Mouse (Mus musculus): ENCODE measurements around the gene Pxylp1. TPM values are rescaled to one million over a fixed set of nuclear protein-coding genes. Genes with fewer than 3 reads are reported as not detected.

Pxylp1 gene
- total RNA-seq, 2 experiments from 2014 or later, result 19.4 to 21.3 TPM

GRCm38 (mm10) chr9:96891341-96892330 lies 833 bp downstream of the Pxylp1 start:
- DNase-seq (ENCODE audit: low spot score in 2 of 2), result no peak

DNA sequence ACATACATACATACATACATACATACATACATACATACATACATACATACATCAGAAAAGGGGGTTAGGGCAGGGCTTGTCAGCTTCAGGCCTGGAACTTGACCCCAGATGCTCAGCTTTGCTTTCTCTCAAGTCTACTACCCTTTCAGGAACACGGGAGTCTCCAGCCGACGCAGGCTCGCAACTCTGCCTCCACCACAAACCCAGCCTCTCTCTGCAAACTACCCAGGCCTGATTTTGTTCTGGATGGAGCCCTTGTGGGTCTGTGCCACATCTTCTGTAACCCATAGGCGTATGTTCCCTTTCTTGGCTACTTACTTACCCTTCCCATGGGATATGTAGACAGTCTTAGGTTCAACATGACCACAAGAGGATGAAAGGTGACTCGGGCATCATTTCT lies 1.7 kb downstream of the Pxylp1 start:
- no peak for DNase-seq (ENCODE audit: low spot score in 2 of 2)

DNA sequence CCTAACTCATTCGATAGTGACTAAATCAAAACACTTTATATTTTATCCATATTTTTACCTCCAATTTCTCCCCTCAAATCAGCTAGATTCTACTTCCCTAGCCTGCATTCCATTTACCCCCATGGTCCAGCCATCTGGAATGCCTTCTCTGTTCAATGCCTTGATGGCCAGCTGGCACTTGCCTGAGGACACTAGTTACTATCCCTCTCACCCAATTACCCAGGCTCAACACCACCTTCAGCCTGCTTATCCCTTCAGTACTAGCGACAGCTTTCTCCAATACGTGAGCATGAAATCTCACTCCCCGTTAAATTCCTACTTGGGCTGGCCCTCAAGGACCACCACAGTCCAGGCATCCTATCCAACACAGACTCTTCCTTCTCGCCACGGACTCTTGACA lies 2.2 kb downstream of the Pxylp1 start:
- DNase-seq (ENCODE audit: low spot score in 2 of 2), result no peak

DNA sequence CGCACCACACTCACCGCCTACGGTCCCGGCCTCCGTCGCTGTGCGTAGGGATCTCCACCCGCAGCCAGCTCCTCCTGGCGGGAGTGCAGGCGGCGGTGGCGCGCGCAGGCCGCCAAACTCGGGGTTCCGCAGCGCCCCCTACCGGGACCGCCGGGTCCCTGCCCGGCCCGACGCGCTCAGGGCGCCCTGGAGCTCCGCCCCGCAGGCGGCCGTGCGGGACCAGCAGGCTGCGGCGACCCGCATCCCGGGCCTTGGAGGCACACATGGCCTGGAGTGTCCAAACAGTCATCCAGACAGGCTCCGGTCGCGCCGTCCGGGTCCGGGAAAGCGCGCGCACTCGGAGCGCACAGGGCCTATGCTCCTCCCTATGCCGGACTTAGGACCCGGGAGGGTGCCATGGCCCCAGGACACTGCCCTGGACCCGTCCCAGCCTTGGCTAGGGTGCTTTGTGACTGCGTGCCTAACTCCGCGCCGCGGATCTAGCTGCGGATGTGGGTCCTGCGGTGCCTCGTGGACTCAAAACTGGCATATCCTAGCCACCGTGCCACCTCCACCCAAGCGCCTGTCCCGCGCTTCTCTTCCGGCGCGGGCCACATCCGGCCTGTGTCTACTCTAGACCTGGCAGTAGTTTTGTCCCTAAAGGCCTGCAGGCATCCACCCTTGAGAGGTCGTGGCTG lies 3.0 kb downstream of the Pxylp1 start:
- DNase-seq (ENCODE audit: low spot score in 2 of 2), result peak; percentile 83 to 90

- peak; percentile 36 to 50 for DNase-seq (ENCODE audit: low spot score in 2 of 2)
Measured at GRCm38 (mm10) chr9:96888742-96889344, 3.6 kb downstream of the Pxylp1 start.

GRCm38 (mm10) chr9:96887954-96888353 lies 4.5 kb downstream of the Pxylp1 start:
- no peak for DNase-seq (ENCODE audit: low spot score in 2 of 2)

DNA sequence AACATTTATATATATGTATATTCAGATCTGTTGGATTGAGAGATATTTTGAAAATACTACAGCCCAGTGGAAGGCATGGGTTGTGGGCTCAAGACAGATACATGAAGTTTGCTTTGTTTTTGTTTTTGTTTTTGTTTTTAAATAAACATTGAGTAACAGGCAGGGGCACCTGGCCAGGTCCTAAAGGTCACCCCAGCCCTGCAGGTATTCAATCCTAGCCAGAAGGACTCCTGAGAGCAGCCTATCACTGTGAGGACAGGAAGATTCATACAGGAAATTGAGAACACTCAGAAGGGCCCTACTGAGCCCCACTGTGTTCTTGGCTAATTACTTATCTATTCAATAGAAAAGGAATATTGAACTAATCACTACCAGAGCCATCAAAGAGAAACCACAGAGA lies 5.0 kb downstream of the Pxylp1 start:
- DNase-seq (ENCODE audit: low spot score in 2 of 2), result no peak

- DNase-seq (ENCODE audit: low spot score in 2 of 2), result no peak
Measured at GRCm38 (mm10) chr9:96885781-96886180, 6.7 kb downstream of the Pxylp1 start.

DNA sequence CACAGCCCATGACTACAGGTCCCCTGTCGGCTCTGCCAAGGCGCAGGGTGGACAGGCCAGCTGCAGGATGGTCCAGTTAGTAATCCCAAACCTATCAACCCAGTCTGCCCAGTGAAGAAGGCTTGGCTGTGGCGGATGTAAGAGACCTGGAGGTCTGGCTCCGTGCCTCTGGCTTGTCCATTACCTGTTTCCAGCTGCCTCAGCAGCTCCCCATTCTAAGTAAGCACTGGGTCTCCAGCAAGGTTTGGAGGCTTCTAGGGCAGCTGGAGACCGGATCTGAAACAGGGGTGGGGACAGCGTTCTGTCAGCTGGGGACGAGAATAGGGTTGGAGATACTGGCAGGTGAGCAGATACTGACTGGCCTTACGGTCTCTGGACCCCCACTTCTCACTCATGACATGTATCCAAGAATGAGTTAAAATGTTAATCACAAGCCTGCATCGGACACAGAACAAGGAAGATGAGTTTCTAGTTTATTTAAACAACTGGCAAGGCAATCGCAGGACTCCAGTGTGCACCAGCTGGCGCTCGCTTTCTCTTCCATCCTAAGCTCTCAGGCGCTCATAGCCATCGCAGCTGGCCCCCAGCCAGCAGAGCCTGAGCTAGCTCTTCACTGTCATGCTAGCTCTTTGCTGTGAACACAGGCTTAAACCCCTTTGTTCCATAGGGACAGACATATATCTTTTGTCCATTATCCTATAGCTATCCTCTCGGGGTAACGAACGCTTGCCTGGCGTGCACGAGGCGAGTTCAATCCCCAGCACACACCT lies 9.8 kb downstream of the Pxylp1 start:
- DNase-seq (ENCODE audit: low spot score in 2 of 2), result no peak

- DNase-seq (ENCODE audit: low spot score in 2 of 2), result no peak
Measured at GRCm38 (mm10) chr9:96881901-96882300, 10.6 kb downstream of the Pxylp1 start.

- no peak for DNase-seq (ENCODE audit: low spot score in 2 of 2)
Measured at GRCm38 (mm10) chr9:96879024-96879423, 13.4 kb downstream of the Pxylp1 start.

GRCm38 (mm10) chr9:96878464-96878863 lies 14.0 kb downstream of the Pxylp1 start:
- no peak for DNase-seq (ENCODE audit: low spot score in 2 of 2)

DNA sequence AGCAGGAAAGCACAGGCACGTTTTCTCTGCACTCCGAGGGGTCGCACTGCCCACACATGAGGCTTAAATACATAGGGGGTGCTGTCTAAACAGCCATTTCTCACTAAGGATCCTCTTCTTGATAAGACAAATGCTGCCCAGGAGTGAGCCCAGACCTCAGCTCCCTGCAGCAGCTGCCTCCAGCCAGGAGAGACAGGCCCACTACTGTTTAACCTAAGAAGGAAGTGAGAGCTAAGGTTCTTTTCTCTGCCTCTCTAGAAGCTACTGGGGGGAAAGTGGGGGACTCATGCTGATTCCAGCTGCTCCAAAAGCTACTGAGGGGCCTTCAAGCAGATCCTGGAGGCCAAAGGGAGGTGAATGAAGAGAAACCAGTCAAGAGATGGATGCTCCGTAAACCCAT lies 16.8 kb downstream of the Pxylp1 start:
- no peak for DNase-seq (ENCODE audit: low spot score in 2 of 2)

- peak; percentile 66 to 78 for DNase-seq (ENCODE audit: low spot score in 2 of 2)
Measured at GRCm38 (mm10) chr9:96873082-96873481, 19.4 kb downstream of the Pxylp1 start.

- no peak for DNase-seq (ENCODE audit: low spot score in 2 of 2)
Measured at GRCm38 (mm10) chr9:96870104-96870503, 22.4 kb downstream of the Pxylp1 start.

DNA sequence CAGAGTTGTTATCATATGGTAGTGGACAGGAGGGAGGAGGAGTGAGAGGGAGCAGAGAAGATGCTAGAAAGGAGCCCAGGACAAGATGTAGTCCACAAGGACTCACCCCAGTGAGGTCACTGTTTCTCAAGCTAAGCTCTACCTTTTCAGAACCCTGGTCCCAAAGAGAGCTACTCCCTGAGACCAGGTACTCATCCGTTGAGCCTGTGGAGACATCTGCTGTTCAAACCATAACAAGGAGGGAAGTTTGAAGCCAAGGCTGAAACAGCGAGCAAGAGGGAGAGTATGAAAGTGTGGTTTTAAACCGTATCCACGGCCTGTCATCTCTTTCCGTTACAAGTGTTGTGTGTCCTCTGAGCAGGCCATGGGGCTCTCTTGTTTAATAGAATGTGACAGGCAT lies 22.9 kb downstream of the Pxylp1 start:
- no peak for DNase-seq (ENCODE audit: low spot score in 2 of 2)

GRCm38 (mm10) chr9:96868546-96868945 lies 23.9 kb downstream of the Pxylp1 start:
- DNase-seq (ENCODE audit: low spot score in 2 of 2), result no peak

- DNase-seq (ENCODE audit: low spot score in 2 of 2), result no peak
Measured at GRCm38 (mm10) chr9:96867165-96867564, 25.3 kb downstream of the Pxylp1 start.

DNA sequence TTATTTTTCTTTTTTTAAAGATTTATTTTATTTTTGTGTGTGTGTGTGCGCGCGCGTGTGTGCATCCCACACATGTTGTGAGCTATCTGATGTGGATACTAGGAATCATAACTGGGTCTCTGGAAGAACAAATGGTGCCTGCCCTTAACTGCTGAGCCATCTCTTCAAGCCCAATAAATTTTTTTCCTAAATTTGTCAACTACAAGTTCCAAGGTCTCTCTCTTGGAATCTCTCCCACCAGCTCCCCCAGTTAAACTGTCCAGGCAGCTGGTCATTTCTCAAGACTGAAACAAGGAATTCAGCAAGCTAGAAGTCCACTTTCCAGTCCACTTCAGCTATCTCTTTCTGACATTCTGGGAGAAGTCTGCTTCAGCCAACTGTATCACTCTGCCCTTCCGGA lies 26.3 kb downstream of the Pxylp1 start:
- DNase-seq (ENCODE audit: low spot score in 2 of 2), result no peak

DNA sequence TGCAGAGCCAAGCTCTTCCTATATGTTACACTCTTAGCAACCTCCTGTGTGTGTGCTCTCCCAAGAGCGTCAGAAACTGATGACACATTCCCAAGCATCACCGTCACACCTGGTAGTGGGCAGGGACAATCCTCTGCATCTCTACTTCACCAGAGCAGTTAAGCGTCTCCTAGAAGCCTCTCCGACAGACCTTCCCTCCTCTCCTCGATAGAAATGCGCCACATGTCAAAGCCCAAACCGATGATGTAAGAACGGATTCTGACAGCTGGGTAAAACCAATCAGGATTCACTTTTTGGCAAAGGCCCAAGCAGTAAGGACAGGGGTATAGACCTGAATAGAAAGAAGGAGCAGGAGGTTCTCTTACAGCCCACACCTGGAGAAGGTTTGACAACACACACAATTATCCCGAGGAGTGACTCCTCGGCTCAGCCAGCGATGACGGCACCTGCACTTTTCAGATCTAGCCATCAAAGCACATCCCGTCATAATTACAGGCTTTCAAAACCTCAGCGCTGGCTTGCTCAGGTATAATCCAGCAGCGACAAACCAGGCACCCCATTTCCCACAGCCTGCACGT lies 26.9 kb downstream of the Pxylp1 start:
- DNase-seq (ENCODE audit: low spot score in 2 of 2), result peak; percentile 42 to 56

GRCm38 (mm10) chr9:96863539-96863938 lies 28.9 kb downstream of the Pxylp1 start:
- DNase-seq (ENCODE audit: low spot score in 2 of 2), result no peak
